Mouse (Mus musculus) spleen, embryonic (tissue): ENCODE results near the gene Gon7.

ENCODE experiments used
- CTCF ChIA-PET: fragments of 350-600 bp; sonication (Branson Sonifier 250); formaldehyde crosslinking; loops from one replicate; lab custom pipeline; 2022; lab: Charles Lee

Gene Gon7

DNA sequence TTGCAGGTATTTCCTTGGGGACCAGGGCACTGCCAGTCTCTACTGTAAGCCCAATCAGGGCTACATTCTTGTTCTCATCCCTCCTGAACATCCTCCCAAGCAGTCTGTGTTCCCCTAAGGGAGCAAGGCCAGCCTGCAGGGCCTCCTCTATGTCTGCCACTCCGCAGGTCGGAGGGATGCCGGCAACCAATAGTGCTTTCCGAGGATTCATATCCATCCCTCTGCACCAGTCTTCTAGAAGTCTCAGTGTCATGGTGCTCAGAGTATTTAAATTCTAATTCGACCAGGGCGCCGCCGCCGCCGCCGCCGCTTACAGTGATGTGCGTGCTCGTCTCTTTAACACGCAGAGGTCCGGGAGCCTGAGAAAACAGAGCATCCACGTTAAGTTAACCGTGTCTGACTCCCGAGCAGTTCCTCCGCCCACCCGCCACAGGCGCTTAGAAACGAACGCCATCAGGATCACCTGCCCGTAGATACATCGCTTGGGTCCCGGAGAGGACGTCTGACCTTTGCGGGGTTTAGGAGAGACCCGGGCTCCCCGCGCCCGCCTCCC, 14.5 kb downstream of the Gon7 start:
- CTCF ChIA-PET: no interaction called here

DNA sequence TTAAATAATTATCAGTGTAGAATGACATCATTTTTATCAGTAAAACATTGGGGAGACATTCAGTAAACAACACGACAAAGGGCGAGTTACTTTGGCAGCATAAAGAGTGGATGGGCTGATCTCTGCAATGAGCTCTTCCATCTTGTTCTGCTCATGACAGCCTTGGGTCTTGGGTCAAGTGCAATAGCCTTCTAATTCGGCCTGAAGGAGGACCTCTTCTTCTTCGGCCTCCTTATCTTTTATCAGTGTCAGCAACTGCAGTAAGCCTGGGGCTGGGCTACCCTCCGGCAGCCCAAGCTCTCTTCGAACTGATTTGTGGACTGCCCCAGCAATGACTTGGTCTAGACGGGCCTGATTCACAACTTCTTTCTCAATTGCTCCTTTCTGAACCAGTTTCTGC, 15.5 kb downstream of the Gon7 start:
- CTCF ChIA-PET: interaction anchor here (0.5 kb wide), 1 partner anchor 123 kb away, joined by 4 read pairs; no protein-coding TSS in a partner anchor

DNA sequence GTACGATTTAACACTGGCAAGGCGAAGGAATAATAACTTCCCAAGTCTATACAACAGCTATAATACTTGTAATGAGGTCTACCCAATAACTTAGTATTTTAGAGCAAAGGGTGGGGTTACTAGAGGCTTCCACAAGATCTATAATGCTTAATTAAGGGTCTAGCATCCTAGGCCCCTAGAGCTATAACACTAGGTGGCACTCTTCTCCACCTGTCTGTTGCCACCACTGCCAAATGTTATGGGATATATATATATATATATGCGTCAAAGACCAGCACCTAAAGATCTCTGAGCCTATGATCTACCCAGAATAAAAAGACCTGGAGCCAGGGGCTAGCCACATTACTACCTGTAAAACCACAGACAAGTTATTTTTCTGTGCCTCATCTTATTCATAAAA, 17.3 kb downstream of the Gon7 start:
- CTCF ChIA-PET: interaction anchor here (0.6 to 1.1 kb wide), 6 partner anchors 10 to 758 kb away, joined by 3 to 14 read pairs (median 4); no protein-coding TSS in a partner anchor

DNA sequence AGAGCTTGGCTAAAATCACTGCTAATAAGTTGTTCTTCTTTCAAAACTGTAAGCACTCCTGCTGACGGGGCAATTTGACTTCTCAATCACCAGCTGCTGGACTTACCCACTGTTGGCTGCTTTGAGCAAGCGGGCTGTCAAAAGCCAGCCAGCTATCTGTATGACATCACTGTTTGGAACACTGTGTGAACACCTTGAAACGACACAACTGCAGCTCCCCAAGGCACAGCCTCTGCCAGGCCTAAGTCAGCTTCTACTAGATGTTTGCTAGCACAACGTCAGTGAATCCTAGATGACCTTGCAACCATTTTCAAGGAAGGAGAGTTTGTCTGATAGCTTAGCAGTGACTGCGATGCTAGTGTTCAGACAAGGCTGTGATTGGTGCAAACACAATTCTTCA, 18.5 kb downstream of the Gon7 start:
- CTCF ChIA-PET: interaction anchor here (0.6 to 0.7 kb wide), 2 partner anchors 48 to 291 kb away, joined by 3 to 9 read pairs; no protein-coding TSS in a partner anchor

DNA sequence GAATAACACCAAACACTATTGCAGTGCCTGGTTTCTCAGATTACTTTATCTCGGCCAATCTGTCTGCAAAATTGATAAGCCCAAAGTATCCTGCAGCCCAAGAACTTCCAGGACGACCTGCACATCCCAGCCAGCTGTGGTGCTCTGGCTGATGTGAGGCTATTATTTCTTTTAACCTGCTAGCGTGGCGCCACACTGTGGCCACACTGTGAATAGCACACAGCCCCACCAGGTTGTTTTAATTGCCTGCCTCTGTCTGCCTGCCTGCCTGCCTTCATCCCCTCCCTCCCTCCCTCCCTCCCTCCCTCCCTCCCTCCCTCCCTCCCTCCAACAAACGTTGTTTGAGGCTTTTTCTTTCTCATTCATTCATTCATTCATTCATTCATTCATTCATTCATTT, 24.2 kb downstream of the Gon7 start:
- CTCF ChIA-PET: no interaction called here

DNA sequence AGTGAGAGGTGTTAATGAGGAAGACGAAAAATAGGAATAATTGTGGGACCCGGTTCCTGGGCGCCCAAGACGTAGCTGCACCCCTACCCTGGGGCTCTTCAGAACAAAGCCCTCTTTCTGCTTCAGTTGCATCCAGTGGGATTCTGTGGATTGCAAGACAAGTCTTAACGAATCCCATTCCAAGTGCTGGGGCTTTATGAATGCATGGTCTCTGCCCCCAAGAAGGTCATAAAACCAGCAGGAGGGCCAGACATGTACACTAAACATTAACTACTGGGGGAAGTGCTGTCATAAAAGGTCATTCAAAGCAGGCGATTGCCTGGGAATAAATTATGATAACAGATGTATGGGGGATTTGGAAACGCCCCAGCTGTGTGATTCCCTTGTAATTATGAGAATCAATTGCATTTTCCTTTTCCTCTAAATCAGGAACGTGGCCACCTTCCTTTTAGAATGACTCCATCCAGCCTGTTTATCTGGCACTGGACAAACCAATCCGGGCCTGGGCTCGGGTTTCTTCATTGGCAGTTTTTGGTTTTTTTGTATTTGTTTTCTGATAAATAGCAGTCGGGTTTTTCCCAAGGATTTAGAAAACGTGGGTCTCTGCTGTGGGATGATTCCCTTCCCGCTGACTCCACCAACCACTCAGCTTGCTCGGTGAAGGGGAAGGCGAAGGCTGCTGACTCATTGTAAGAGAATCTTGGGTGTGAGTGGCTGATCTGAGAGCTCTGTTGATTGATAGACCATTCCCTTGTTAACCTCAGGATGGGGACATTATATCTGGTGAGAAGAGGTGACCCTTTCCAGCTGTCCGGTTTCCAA, 26.6 kb downstream of the Gon7 start:
- CTCF ChIA-PET: no interaction called here

DNA sequence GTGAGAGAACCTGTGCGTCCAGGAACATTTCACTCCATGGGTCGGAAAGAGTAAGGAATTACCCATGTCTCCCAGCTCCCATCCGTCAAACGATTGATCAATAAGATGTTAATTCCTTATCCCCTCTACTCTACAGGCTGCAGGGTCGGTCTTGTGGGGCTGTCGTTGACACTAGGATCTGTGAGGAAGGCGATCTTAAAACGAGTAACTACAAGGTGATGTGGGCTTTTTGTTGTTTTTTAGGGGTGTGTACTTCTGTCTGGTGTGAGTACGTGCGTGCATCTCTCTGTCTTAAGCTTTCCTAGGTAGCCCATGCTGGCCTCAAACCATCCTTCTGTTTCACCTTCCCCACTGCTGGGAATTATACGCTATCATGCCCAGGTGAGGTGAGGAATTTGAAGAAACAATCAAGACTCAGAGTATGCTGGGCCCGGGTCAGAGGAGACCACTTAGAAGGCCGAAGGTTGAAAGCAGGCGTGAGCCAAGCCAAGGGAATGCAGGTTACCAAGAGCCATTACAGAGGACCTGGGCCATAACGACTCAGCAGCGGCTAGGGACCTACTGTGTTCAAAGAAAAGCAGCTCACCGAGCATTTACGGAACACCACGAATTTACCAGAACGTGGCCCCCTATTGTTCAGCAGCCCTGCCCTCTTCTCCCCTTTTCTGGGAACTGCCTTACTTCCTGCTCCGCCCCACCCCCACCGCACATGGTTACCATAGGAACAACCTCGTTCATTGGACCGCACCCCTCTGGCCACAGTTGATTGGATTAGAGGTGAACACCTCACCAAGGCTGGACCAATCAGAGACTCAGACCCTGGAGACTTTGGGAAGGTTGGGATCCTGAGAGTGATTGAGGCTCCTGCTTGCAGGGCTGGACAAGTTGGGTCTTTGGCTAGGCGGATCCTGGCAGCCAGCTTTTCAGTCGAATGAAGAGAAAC, 27.5 kb downstream of the Gon7 start:
- CTCF ChIA-PET: no interaction called here

DNA sequence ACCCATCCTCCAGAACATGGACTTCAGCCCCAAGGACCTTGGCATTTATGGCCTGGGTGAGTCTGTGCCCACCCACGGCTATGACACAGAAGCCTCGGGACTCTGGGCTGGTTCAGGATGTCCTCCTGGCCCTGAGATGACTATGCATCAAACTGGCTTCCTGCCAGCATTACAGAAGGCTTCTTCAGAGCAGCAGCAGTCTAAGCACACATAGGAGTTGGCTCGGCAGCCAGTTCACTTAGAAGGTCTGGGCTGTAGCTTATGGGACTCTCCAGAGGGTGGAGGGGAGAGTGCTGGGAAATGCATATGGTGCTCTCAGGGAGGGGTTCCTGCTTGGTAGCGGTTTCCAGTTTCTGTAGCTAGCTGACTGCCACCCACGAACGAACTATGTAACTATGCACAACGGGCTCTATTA, 31.8 kb downstream of the Gon7 start:
- CTCF ChIA-PET: no interaction called here

DNA sequence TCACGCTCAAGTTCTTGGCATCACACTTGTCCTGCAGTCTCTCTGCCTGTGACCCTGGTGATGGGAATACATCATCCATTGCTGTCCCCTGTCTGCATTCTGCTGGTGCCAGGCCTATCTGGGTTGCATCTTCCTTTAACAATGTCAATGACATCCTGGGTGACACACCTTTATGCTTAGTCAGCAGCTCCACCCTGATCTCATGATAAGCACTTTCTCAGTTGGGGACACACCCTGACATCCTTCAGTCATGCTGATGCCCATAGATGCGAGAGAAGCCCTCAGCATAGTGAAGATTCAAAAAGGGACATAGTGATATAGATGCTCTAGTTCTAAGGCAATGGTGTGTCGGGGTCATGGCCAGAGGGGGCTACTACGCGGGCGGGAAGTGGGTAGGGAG, 32.5 kb downstream of the Gon7 start:
- CTCF ChIA-PET: no interaction called here

DNA sequence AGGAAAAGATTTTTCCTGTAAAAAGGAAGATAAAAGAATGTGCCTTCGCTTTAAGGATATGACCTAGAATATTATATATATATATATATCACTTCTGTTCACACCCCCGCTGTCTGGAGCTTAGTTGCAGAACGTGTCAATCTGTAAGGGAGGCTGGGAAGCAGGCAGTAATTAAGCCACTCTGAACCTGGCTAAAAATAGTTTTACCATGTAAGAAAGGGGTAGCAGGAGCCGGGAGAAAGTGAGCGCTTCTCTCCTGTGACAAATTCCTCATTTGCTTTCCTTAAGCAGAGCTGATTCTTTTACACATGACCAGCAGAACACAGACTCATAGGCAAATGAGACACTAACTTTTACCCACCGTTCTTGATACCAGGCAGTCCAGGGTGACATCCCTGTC, 33.7 kb downstream of the Gon7 start:
- CTCF ChIA-PET: no interaction called here

DNA sequence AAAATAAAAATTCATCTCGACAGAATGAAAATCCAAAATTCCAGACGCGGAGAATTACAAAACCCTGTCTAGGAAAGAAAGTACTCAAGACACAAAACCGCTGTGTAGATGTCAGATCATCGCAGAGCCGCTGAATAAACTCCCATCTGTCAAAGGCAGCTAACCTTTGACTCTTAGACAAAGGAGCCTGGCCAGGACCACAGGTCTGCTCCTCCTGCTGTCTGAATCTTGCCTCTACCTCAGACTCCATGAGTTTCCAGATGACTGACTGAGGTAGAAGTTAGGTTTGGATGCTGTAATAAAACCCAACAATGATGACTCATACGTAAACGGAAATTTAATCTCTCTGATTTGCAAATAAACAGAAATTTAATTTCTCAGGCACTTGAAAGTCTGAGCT, 34.6 kb downstream of the Gon7 start:
- CTCF ChIA-PET: no interaction called here

DNA sequence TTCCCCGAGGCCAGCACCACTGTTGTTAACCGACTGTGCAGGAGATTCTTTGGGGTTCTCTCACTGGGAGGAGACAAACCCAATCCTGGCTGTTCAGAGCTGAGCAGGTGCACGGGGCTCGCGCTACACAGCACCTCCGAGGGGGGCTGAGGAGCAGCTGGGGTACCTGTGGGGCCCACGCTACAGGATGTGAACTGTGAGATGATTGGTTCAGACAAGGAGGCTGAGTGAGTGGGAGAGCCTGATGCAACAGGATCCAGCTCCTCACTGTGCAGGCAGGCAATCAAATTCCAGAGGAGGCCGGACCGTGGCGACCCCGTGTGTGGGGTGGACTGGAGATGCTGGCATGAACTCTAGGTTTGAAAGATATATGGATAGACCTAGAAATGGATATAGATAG, 35.2 kb downstream of the Gon7 start:
- CTCF ChIA-PET: no interaction called here

DNA sequence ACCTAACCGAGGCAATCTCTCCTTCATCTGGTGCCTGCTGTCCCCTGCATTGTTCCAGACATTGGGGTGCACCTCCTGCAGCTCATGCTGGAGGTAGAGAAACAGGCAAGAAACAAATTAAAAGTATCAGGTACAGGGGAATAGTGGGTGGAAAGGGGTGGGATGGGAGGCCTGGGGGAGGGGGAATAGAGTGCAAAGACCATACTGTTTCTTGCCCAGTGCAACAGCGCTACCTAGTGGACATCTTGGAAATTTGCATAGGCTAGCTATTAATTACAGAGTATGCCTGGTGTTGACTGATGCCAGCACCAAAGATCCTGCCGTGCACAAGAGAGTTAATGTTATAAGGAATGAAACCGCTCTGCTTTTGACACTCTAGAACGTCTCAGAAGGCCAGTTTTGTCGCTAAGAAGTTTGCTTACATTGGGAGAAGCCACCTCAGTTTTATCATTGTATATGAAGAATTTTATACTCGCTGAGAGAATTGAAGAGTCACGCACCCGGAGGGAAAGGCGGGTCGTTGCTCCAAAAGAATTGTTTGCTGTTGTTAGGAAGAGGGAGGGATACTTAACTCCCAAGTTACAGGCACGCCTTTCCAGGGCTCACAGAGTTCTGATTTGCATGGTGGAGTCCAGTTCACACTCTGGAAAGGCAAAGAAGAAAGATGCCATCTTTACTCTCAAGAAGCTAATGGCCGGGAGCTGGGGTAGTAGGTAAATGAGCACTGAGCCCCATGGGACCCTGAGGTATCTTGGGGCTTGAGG, 37.9 kb downstream of the Gon7 start:
- CTCF ChIA-PET: interaction anchor here (0.7 to 1.4 kb wide), 6 partner anchors 20 to 1530 kb away, joined by 3 to 4 read pairs (median 3); no protein-coding TSS in a partner anchor

DNA sequence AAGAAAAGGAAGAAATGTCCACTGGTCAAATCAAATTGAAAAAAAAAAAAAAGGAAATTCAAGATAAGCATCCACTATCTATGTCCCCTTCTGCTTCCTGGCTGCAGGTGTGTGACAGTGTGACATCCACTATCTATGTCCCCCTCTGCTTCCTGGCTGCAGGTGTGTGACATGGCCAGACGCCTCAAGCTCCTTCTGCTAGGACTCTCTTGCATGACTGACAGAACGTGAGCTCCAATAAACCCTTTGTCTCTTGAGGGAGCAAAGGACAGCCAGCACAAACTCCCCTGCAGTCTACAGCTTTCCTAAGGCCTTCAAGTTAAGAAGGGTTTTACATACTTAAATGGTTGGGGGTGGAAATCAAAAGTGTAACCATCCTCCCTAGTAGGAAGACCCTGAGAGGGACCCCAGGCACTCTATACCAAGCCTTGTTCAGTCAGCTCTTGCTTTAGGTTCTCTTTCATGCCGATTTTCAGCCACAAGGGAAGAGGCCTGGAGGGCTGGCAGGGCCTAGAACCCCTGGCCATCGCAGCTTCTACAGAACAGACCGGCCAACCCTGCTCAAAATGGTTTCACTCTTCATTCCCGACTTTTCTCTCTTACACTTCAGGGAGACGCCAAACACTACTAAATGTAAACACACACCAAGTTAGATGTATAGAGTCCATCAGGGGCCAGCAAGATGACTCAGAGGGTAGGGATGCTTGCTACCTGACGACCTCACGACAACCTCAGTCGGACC, 42.8 kb downstream of the Gon7 start:
- CTCF ChIA-PET: interaction anchor here (0.5 to 0.7 kb wide), 4 partner anchors 67 to 231 kb away, joined by 3 to 5 read pairs (median 4); no protein-coding TSS in a partner anchor

DNA sequence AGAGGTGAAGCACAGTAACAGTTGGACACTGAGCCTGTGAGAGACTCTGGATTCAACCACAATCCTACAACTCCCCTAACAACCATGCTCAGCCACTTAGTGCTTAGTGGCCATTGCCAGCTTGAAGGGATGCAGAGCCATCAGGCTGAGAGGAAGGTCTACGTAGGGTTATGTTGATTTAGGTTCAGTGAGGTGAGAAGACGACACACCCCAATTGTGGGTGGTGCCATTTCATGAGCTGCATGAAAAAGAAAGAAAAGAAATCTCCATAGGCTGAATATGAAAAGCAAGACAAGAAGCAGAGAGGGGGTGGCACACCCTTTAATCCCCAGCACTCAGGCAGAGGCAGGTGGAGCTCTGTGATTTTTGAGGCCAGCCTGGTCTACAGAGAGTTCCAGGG, 43.5 kb downstream of the Gon7 start:
- CTCF ChIA-PET: interaction anchor here (0.6 to 0.7 kb wide), 4 partner anchors 16 to 230 kb away, joined by 3 to 5 read pairs (median 4); no protein-coding TSS in a partner anchor

DNA sequence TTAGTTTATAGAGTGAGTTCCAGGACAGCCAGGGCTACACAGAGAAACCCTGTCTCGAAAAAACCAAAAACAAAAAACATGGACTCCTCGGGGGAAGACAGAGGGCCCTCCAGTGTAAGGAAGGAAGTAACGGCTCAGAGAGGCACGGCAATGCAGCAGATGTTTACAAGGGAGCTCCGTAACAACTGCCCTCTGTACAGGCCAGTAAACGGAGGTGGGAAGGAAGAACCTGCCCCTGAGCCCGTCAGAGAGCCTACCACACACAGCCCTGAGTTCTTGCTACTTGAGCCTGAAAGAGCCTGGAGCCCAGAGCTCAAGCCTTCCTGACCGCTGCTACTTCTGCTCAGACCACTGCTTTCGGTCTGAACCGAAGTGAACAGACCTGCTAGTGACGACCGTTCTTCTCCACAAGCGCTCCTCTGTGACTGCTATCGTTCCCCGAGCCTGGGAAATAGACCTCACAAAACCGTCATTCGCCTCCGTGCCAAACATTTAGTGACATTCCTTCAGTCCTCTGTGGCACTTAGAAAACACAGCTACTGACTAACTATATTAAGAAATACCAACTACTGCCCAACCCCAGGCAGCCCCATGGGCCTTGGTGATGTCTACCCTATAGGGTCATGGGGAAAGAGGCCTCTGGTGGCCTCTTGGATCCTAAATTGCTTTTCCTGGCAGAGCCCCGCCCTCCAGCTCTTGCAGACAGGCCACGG, 44.3 kb downstream of the Gon7 start:
- CTCF ChIA-PET: interaction anchor here (0.7 to 0.9 kb wide), 2 partner anchors 16 to 734 kb away, joined by 3 to 4 read pairs; no protein-coding TSS in a partner anchor

DNA sequence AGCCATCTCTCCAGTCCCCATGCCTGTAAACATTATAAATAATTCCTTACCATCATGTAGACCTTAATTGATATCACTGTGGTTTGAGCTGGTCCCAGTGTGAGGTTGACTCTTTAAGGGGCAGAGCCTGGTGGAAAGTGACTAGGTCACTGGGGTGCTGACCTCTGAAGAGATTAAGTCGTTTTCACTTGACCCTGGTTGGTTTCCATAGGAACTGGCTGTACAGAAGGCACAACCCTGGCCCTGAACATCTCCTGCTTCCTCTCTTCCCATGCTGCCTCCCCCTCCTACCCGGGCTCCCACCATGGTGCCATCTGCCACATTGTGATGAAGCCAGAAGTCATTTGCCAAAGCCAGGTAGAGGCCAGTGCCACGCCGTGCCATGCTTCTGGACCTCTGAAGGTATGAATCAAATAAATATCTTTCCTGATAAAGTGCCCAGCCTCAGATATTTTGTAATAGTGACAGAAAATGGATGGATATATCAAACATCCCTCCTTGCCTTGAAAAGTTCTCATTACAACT, 46.7 kb downstream of the Gon7 start:
- CTCF ChIA-PET: no interaction called here

DNA sequence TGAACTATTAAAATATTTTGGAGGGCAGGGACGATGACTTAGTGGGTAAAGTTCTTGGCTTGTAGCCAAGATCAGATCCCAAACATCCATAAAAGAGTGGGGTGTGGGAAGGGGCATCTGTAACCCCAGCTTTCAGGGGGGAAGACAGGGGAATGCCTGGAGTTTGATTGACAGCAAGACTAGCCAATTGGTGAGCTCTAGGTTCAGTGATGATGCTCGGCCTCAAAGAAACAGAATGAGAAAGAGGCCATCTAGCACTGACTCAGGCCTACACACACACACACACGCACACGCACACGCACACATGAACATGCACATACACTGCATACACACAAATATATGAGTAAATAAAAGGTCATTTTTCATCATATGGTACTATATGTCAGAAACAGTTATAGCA, 47.7 kb downstream of the Gon7 start:
- CTCF ChIA-PET: no interaction called here

DNA sequence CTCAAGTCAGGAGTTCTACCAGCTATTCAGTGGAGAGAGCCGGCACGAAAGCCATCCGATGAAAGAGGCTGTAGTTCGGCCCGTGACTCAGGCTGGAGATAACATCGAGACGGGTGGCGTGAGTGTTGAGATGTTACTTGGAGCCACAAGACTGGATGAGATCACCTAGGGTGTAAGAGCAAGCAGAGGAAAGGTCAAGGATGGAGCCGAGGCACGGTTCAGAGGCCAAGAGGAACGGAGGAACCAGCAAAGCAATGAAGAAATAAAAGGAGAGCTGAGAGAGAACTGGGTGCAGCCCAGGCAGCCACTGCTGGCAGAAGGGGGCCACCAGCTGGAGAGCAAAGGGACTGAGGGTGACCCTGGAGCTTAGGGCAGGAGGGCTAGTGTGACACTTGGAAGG, 49.4 kb downstream of the Gon7 start:
- CTCF ChIA-PET: no interaction called here
